Mouse (Mus musculus): ENCODE data around the gene Ercc1. TPM values are rescaled to one million over a fixed set of nuclear protein-coding genes. Genes with fewer than 3 reads are reported as not detected.

Ercc1 gene
- polyA plus RNA-seq, 1 experiment from 2014 or later, result 86.1 TPM

- no peaks in the 10 kb centered on the region for H3K9me3 ChIP-seq (ENCODE audit: control insufficient read depth, low read length)
- H3K4me1 ChIP-seq (replicated peaks; ENCODE audit: control insufficient read depth, insufficient read depth, low read length), result peaks cover 10% of the 10 kb centered on the region
- H3K4me3 ChIP-seq (replicated peaks; ENCODE audit: low read length), result peak overlapping the region; percentile 45
- DNase-seq (ENCODE audit: low spot score), result peak; percentile 29
- 21% methylated on average over 9 of the region's 9 CpGs for WGBS
- peak overlapping the region; percentile 63 for H3K9ac ChIP-seq
- no peaks in the 10 kb centered on the region for H3K27me3 ChIP-seq (ENCODE audit: control insufficient read depth, insufficient read depth, low read length)
- no peaks in the 10 kb centered on the region for H3K36me3 ChIP-seq (replicated peaks; ENCODE audit: control insufficient read depth, insufficient read depth)
- H3K27ac ChIP-seq, result no peak overlapping the region
- H3K4me2 ChIP-seq (replicated peaks), result peak overlapping the region; percentile 89
- peak; percentile 66 for ATAC-seq (ENCODE audit: low FRiP score)
Observed at GRCm38 (mm10) chr7:19319458-19319857, 25.1 kb upstream of the Ercc1 start.

DNA sequence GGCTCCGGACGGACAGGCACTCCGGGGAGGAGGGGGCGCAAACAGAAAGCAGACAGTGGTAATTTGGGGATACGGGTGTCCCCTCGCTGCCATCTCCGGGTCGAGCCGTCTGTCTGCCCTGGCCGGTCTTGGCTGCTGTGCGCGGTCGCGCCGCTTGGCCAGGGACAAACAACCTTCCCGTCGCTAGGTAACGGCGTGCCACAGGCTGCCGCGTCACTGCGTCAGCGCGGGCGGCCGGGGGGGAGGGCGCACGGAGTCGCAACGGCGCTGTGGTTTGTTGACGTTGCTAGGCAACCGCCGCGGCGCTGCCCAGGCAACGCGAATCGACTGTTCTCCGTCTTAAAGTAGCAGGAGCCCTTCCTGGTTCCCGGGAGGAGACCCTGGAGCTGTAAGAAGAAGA is 24.7 kb upstream of the Ercc1 start:
- peak overlapping the region; percentile 63 for H3K9ac ChIP-seq
- under 1% methylated on average over 41 of the region's 41 CpGs for WGBS
- H3K4me2 ChIP-seq (replicated peaks), result peak overlapping the region; percentile 89
- H3K4me1 ChIP-seq (replicated peaks; ENCODE audit: control insufficient read depth, insufficient read depth, low read length), result peaks cover 10% of the 10 kb centered on the region
- H3K36me3 ChIP-seq (replicated peaks; ENCODE audit: control insufficient read depth, insufficient read depth), result no peaks in the 10 kb centered on the region
- H3K4me3 ChIP-seq (replicated peaks; ENCODE audit: low read length), result peak overlapping the region; percentile 45
- DNase-seq (ENCODE audit: low spot score) (peak; percentile 99), ATAC-seq (ENCODE audit: low FRiP score) (peak; percentile 92)
- H3K27ac ChIP-seq, result no peak overlapping the region
- no peaks in the 10 kb centered on the region for H3K27me3 ChIP-seq (ENCODE audit: control insufficient read depth, insufficient read depth, low read length)
- no peaks in the 10 kb centered on the region for H3K9me3 ChIP-seq (ENCODE audit: control insufficient read depth, low read length)

DNA sequence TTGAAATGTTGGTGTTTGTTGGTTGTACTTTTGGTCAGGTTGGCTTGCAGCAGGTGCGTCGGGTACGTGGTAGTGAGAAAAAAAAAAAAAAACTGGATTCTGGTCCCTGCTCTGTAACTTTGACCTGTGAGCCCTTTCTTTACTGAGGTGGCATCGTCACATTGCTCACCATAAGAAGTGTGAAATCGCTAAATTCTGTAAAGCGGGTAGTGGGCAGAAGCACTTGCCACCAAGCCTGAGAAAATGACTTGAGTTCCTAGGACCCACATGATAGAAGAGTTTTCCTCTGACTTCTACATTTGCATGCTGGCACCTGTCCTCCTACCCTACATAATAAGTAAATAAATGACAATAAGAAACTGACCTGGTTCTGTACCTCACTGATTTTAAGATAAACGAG is 23.9 kb upstream of the Ercc1 start:
- Histone ChIP-seq H3K27ac (no peak overlapping the region), H3K9ac (0 out of 2 replicates have a peak overlapping the region, but pooled peaks have one; percentile 63)
- DNase-seq (ENCODE audit: low spot score), result no peak

DNA sequence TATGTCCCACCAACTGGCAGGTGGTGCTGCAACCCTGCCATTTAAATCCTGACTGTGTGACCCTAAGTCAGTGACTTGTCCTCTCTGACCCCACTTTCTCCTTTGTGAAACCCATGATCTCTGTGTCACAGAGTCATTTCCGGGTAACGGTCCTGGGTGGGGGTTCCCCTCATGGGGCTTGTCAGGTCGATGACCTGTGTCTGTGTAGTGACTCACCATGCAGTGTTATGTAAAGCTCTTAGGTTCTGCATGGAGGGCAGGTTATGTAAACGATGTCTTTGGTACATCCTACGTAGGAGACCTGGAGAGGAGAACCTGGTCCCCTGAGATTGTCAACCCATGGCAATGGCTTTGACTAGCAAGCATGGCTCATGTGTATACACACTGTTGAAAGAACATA is 23.1 kb upstream of the Ercc1 start:
- peaks cover 10% of the 10 kb centered on the region for H3K4me1 ChIP-seq (replicated peaks; ENCODE audit: control insufficient read depth, insufficient read depth, low read length)
- ATAC-seq (ENCODE audit: low FRiP score) (no peak), DNase-seq (ENCODE audit: low spot score) (no peak)
- no peaks in the 10 kb centered on the region for H3K9me3 ChIP-seq (ENCODE audit: control insufficient read depth, low read length)
- H3K36me3 ChIP-seq (replicated peaks; ENCODE audit: control insufficient read depth, insufficient read depth), result no peaks in the 10 kb centered on the region
- H3K4me3 ChIP-seq (replicated peaks; ENCODE audit: low read length), result no peak overlapping the region
- H3K9ac ChIP-seq, result no peak overlapping the region
- WGBS, result 63% methylated on average over 5 of the region's 5 CpGs
- H3K27me3 ChIP-seq (ENCODE audit: control insufficient read depth, insufficient read depth, low read length), result no peaks in the 10 kb centered on the region
- no peak overlapping the region for H3K27ac ChIP-seq
- H3K4me2 ChIP-seq (replicated peaks), result no peak overlapping the region

More for the DNA sequence above, 23.9 kb upstream of the Ercc1 start:
- Histone ChIP-seq H3K27me3 (ENCODE audit: control insufficient read depth, insufficient read depth, low read length) (no peaks in the 10 kb centered on the region), H3K4me3 (replicated peaks; ENCODE audit: low read length) (peak overlapping the region; percentile 45; the same call in 1 of the 2 replicates), H3K9me3 (ENCODE audit: control insufficient read depth, low read length) (no peaks in the 10 kb centered on the region), H3K4me1 (replicated peaks; ENCODE audit: control insufficient read depth, insufficient read depth, low read length) (peaks cover 10% of the 10 kb centered on the region), H3K36me3 (replicated peaks; ENCODE audit: control insufficient read depth, insufficient read depth) (no peaks in the 10 kb centered on the region), H3K4me2 (replicated peaks) (peak overlapping the region; percentile 89)
- WGBS, result 46% methylated on average over 7 of the region's 7 CpGs
- no peak for ATAC-seq (ENCODE audit: low FRiP score)

DNA sequence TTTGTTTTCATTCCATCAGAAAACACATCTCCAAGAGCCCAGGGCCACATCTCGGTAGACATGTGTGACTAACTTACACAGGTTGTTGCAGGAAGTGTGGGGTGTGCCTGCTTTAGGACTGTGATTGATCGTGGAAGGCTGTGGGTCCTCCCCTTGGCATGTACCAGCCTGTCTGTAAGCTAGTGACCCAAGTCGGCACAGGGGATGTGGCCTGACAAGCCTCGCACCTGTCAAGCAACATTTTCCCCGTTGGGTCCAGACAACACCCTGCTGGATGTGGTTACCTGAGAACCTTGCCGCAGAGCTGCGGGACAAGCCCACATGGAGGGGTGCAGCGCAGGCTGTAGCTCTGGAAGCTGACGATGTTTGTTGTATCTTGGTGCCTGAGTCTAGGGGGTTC is 22.1 kb upstream of the Ercc1 start:
- DNase-seq (ENCODE audit: low spot score) (no peak), ATAC-seq (ENCODE audit: low FRiP score) (no peak)
- H3K4me3 ChIP-seq (replicated peaks; ENCODE audit: low read length), result no peak overlapping the region
- no peaks in the 10 kb centered on the region for H3K9me3 ChIP-seq (ENCODE audit: control insufficient read depth, low read length)
- peaks cover 18% of the 10 kb centered on the region for H3K4me1 ChIP-seq (replicated peaks; ENCODE audit: control insufficient read depth, insufficient read depth, low read length)
- no peak overlapping the region for H3K4me2 ChIP-seq (replicated peaks)
- no peaks in the 10 kb centered on the region for H3K27me3 ChIP-seq (ENCODE audit: control insufficient read depth, insufficient read depth, low read length)
- no peak overlapping the region for H3K9ac ChIP-seq
- no peak overlapping the region for H3K27ac ChIP-seq
- 60% methylated on average over 9 of the region's 9 CpGs for WGBS
- no peaks in the 10 kb centered on the region for H3K36me3 ChIP-seq (replicated peaks; ENCODE audit: control insufficient read depth, insufficient read depth)

GRCm38 (mm10) chr7:19324221-19324620 is 20.4 kb upstream of the Ercc1 start:
- H3K27me3 ChIP-seq (ENCODE audit: control insufficient read depth, insufficient read depth, low read length), result no peaks in the 10 kb centered on the region
- no peak overlapping the region for H3K4me2 ChIP-seq (replicated peaks)
- no peaks in the 10 kb centered on the region for H3K36me3 ChIP-seq (replicated peaks; ENCODE audit: control insufficient read depth, insufficient read depth)
- H3K4me1 ChIP-seq (replicated peaks; ENCODE audit: control insufficient read depth, insufficient read depth, low read length), result peaks cover 21% of the 10 kb centered on the region
- ATAC-seq (ENCODE audit: low FRiP score), result no peak
- H3K9ac ChIP-seq, result no peak overlapping the region
- 83% methylated on average over 11 of the region's 11 CpGs for WGBS
- H3K4me3 ChIP-seq (replicated peaks; ENCODE audit: low read length), result no peak overlapping the region
- no peak for DNase-seq (ENCODE audit: low spot score)
- no peaks in the 10 kb centered on the region for H3K9me3 ChIP-seq (ENCODE audit: control insufficient read depth, low read length)
- no peak overlapping the region for H3K27ac ChIP-seq

- ATAC-seq (ENCODE audit: low FRiP score) (no peak), DNase-seq (ENCODE audit: low spot score) (no peak)
- Histone ChIP-seq H3K4me3 (replicated peaks; ENCODE audit: low read length) (no peak overlapping the region), H3K27ac (0 out of 2 replicates have a peak overlapping the region, but pooled peaks have one; percentile 26), H3K9me3 (ENCODE audit: control insufficient read depth, low read length) (no peaks in the 10 kb centered on the region), H3K9ac (no peak overlapping the region), H3K4me2 (replicated peaks) (peak overlapping the region; percentile 67), H3K4me1 (replicated peaks; ENCODE audit: control insufficient read depth, insufficient read depth, low read length) (peaks cover 12% of the 10 kb centered on the region), H3K36me3 (replicated peaks; ENCODE audit: control insufficient read depth, insufficient read depth) (no peaks in the 10 kb centered on the region), H3K27me3 (ENCODE audit: control insufficient read depth, insufficient read depth, low read length) (no peaks in the 10 kb centered on the region)
- 71% methylated on average over 21 of the region's 21 CpGs for WGBS
Observed at GRCm38 (mm10) chr7:19325262-19326199, 19.0 kb upstream of the Ercc1 start.

GRCm38 (mm10) chr7:19326359-19326758 is 18.2 kb upstream of the Ercc1 start:
- H3K9ac ChIP-seq, result no peak overlapping the region
- no peak overlapping the region for H3K27ac ChIP-seq
- peaks cover 11% of the 10 kb centered on the region; the same call in 1 of the 2 replicates for H3K4me1 ChIP-seq (replicated peaks; ENCODE audit: control insufficient read depth, insufficient read depth, low read length)
- H3K4me3 ChIP-seq (replicated peaks; ENCODE audit: low read length), result peak overlapping the region; percentile 32
- ATAC-seq (ENCODE audit: low FRiP score) (peak; percentile 35; the same call in 1 of the 2 replicates), DNase-seq (ENCODE audit: low spot score) (peak; percentile 67)
- no peaks in the 10 kb centered on the region for H3K27me3 ChIP-seq (ENCODE audit: control insufficient read depth, insufficient read depth, low read length)
- peak overlapping the region; percentile 67 for H3K4me2 ChIP-seq (replicated peaks)
- H3K36me3 ChIP-seq (replicated peaks; ENCODE audit: control insufficient read depth, insufficient read depth), result no peaks in the 10 kb centered on the region
- no peaks in the 10 kb centered on the region for H3K9me3 ChIP-seq (ENCODE audit: control insufficient read depth, low read length)
- WGBS, result under 1% methylated on average over 20 of the region's 20 CpGs

DNA sequence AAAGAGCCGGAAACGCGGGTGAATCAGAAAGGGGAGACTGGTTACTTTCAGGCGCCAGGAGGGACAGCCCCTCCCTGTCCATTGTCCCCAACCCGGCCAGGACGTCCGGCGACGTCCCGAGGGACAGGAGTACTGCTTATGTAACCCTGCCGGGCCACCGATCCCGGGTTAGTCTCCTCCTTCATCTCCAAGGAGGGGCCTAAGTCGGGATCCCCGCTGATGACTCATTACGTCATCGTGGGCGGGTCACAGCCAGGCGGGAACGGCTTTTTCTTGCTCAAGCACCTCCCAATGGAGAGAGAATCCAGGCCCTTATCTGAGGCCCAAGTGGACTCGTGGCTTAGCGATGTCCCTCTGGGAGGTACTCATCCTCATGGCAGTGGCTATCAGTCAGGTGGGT is 17.4 kb upstream of the Ercc1 start:
- H3K4me2 ChIP-seq (replicated peaks), result peak overlapping the region; percentile 67
- no peaks in the 10 kb centered on the region for H3K9me3 ChIP-seq (ENCODE audit: control insufficient read depth, low read length)
- peak overlapping the region; percentile 32 for H3K4me3 ChIP-seq (replicated peaks; ENCODE audit: low read length)
- H3K4me1 ChIP-seq (replicated peaks; ENCODE audit: control insufficient read depth, insufficient read depth, low read length), result peaks cover 11% of the 10 kb centered on the region; the same call in 1 of the 2 replicates
- H3K27me3 ChIP-seq (ENCODE audit: control insufficient read depth, insufficient read depth, low read length), result no peaks in the 10 kb centered on the region
- 0% methylated on average over 22 of the region's 22 CpGs for WGBS
- H3K9ac ChIP-seq, result peak overlapping the region; percentile 48
- ATAC-seq (ENCODE audit: low FRiP score) (peak; percentile 57), DNase-seq (ENCODE audit: low spot score) (peak; percentile 77)
- no peaks in the 10 kb centered on the region for H3K36me3 ChIP-seq (replicated peaks; ENCODE audit: control insufficient read depth, insufficient read depth)
- H3K27ac ChIP-seq, result peak overlapping the region; percentile 15; the same call in 1 of the 2 replicates

All from hindbrain, embryonic 14.5 days (tissue).